Comparison of ENCODE assay signal across 11 mouse cellular contexts in genomic region chr19:47549174-47549573, GRCm38 (mm10).
"Had no signal": no experiment of that assay in that cellular context is flagged by ENCODE, and none has a peak within 500 bp of the region (broad histone marks: within the 10 kb centered on the region; RNA-seq: fewer than 3 reads in every experiment).

No protein-coding gene starts in this region.

- H3K36me3 ChIP-seq: limb, embryonic 15.5 days; liver, embryonic 12.5 days; lung, embryonic 15.5 days; midbrain, embryonic 12.5 days; neural tube, embryonic 15.5 days had no signal

- ATAC-seq: intestine, embryonic 16.5 days; midbrain, embryonic 16.5 days had no signal

- H3K27me3 ChIP-seq: limb, embryonic 15.5 days; liver, embryonic 12.5 days; lung, embryonic 15.5 days; midbrain, embryonic 12.5 days; neural tube, embryonic 15.5 days had no signal

- H3K27ac ChIP-seq: limb, embryonic 15.5 days; liver, embryonic 12.5 days; lung, embryonic 15.5 days; midbrain, embryonic 12.5 days; neural tube, embryonic 15.5 days had no signal

- DNase-seq: kidney, adult 8-10 months; kidney, postnatal 36 days; right cerebral cortex, postnatal 14 days; thymus, postnatal 4 days had no signal

- H3K9ac ChIP-seq: limb, embryonic 15.5 days; liver, embryonic 12.5 days; lung, embryonic 15.5 days; midbrain, embryonic 12.5 days; neural tube, embryonic 15.5 days had no signal

- H3K4me1 ChIP-seq: limb, embryonic 15.5 days; liver, embryonic 12.5 days; lung, embryonic 15.5 days; midbrain, embryonic 12.5 days had no signal

- H3K4me3 ChIP-seq: limb, embryonic 15.5 days; liver, embryonic 12.5 days; lung, embryonic 15.5 days; midbrain, embryonic 12.5 days; neural tube, embryonic 15.5 days had no signal

- H3K9me3 ChIP-seq: limb, embryonic 15.5 days; liver, embryonic 12.5 days; lung, embryonic 15.5 days; midbrain, embryonic 12.5 days; neural tube, embryonic 15.5 days had no signal

- H3K4me2 ChIP-seq: limb, embryonic 15.5 days; liver, embryonic 12.5 days; lung, embryonic 15.5 days; midbrain, embryonic 12.5 days; neural tube, embryonic 15.5 days had no signal
